Mouse (Mus musculus): ENCODE results near the gene Gm11983. TPM values are rescaled to one million over a fixed set of nuclear protein-coding genes. Genes with fewer than 3 reads are reported as not detected.
"Not testable (repeated sequence)": the region's sequence is repeated elsewhere in the genome, so short reads cannot be mapped to it uniquely, and the experiment has no call there.

The Gm11983 gene
- total RNA-seq, 2 experiments from 2014 or later = not detected

DNA sequence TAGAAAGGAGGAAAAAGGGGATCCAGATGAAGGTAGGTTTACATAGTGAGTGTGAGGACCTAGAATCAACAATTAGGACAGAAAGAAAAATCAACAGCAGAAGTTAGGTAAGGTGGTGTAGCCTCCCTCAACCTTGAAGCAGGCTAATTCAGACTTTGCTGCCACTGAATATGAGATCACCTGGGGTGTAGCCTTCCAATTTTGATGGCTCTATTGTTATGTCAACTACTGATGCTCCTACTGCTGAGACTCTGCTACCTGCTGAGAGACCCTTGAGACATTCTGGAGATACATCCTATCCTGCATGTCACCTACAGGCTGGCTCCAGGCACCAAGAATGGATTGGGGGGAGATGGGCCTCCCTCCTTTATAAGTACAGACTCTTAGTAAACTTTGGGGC lies 34.6 kb downstream of the Gm11983 start:
- ATAC-seq (replicated peaks; ENCODE audit: low FRiP score, poor library complexity, severe bottlenecking) = not testable (repeated sequence)

- ATAC-seq (replicated peaks; ENCODE audit: low FRiP score, poor library complexity, severe bottlenecking) = no peak
Observed at GRCm38 (mm10) chr11:6790690-6791089, 46.8 kb downstream of the Gm11983 start.

Other genes starting within 250 kb of the Gm11983 start
- gene Nacad, start 231.6 kb downstream of the Gm11983 start, total RNA-seq (2015; ENCODE audit: low replicate concordance) = 0.19 and 2.3 TPM in 2 replicates
- not detected in 2 replicates for gene Nacad, start 231.6 kb downstream of the Gm11983 start, total RNA-seq (2017; ENCODE audit: low replicate concordance)
- gene Tbrg4, start 211.6 kb downstream of the Gm11983 start, total RNA-seq (2015; ENCODE audit: low replicate concordance) = 8.8 and 10.4 TPM in 2 replicates
- 10.3 and 18.3 TPM in 2 replicates for gene Tbrg4, start 211.6 kb downstream of the Gm11983 start, total RNA-seq (2017; ENCODE audit: low replicate concordance)
- gene Wap, start 199.0 kb downstream of the Gm11983 start, total RNA-seq (2015; ENCODE audit: low replicate concordance) = not detected in 2 replicates
- gene Wap, start 199.0 kb downstream of the Gm11983 start, total RNA-seq (2017; ENCODE audit: low replicate concordance) = not detected in 2 replicates
- not detected in 2 replicates for gene Ramp3, start 179.1 kb downstream of the Gm11983 start, total RNA-seq (2015; ENCODE audit: low replicate concordance)
- not detected in 2 replicates for gene Ramp3, start 179.1 kb downstream of the Gm11983 start, total RNA-seq (2017; ENCODE audit: low replicate concordance)
- not detected in 2 replicates for gene Adcy1, start 225.8 kb upstream of the Gm11983 start, total RNA-seq (2015; ENCODE audit: low replicate concordance)
- not detected in 2 replicates for gene Adcy1, start 225.8 kb upstream of the Gm11983 start, total RNA-seq (2017; ENCODE audit: low replicate concordance)